ENCODE assay signal across 8 mouse cellular contexts in the genomic region with DNA sequence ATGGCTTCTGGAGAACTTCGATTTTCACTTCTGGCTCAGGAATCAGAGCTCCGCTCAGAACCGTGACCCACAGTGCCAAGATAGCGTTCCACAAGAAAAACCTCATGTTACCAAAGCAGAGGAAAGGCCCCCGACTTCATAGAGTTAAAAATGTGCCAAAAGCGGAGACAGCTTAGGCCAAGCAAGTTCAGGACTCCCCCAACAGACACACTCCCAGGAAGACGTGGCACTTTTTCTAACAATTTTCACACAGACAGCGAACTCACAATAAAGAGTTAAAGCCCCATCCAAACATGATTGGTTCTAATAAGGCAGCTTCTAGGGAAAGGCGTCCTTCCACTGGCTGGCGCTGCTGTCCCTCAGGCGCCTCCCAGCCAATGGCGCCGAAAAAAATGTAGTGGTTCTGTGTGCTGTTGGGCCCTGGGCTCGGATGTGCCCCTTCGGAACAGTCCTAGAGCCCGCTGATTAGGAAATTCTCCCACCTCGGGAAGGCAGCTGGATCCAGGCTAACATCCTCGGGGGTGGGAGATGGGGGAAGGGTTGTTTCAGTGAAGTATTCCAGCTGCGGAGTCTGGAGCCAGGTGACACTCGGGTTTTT. TPM values are rescaled to one million over a fixed set of nuclear protein-coding genes. Genes with fewer than 3 reads are reported as not detected.
DNase-seq lines count a peak whose midpoint lies in the region; ATAC-seq lines count a peak whose summit lies in the region.

No protein-coding gene starts in this region.

- DNase-seq in adrenal gland, adult (ENCODE audit: inconsistent age in 2 of 2, low spot score in 1 of 2), result peak; percentile 94 to 98
- peak; percentile 93 for DNase-seq in embryo, embryonic 10 days (ENCODE audit: low spot score)
- peak; percentile 88 for DNase-seq in gastrocnemius, postnatal 10 days
- peak; percentile 60 for DNase-seq in hindlimb bud, embryonic 11.5 days (ENCODE audit: extremely low spot score, low read depth, low spot score)
- peak; percentile 92 to 96 for DNase-seq in left cerebral cortex, adult 8-10 months (ENCODE audit: low spot score in 2 of 2)
- peak; percentile 96 for DNase-seq in right cerebral cortex, adult 18-20 months
- DNase-seq in urinary bladder, adult 2 months (ENCODE audit: low spot score), result peak; percentile 79

- peak; percentile 69 for ATAC-seq in megakaryocyte, adult 5-6 weeks (ENCODE audit: poor library complexity, severe bottlenecking)

RNA-seq across cellular contexts. Expression of gene Plekha8, which starts 1.9 kb away (rescaled TPM):
- total RNA-seq in gastrocnemius, postnatal 10 days (2021), result 1 to 10 TPM; 6.0 to 7.5 TPM
- total RNA-seq in left cerebral cortex, adult 8-10 months (2022), result 10 to 100 TPM; 10.4 to 12.9 (median 11.2) TPM
- total RNA-seq in megakaryocyte, adult 5-6 weeks (2015), result 1.4 and 1.8 TPM in 2 replicates
- 0.77 and 1.2 TPM in 2 replicates for total RNA-seq in megakaryocyte, adult 5-6 weeks (2017)
- 4.9 and 5.6 TPM in 2 replicates for polyA plus RNA-seq in urinary bladder, adult 2 months (2012; rRNA removed)

RNA-seq across cellular contexts. Expression of gene Fkbp14, which starts 4.1 kb away (rescaled TPM):
- total RNA-seq in gastrocnemius, postnatal 10 days (2021), result 10 to 100 TPM; 20.9 to 26.6 TPM
- 10 to 100 TPM in 1 of 4 experiments, 1 to 10 TPM in 3; 7.7 to 10.2 (median 8.3) TPM for total RNA-seq in left cerebral cortex, adult 8-10 months (2022)
- total RNA-seq in megakaryocyte, adult 5-6 weeks (2015), result not detected in 2 replicates
- total RNA-seq in megakaryocyte, adult 5-6 weeks (2017), result not detected in 2 replicates
- polyA plus RNA-seq in urinary bladder, adult 2 months (2012; rRNA removed), result 24.5 and 30.0 TPM in 2 replicates

RNA-seq across cellular contexts. Expression of gene Scrn1, which starts 26.7 kb away (rescaled TPM):
- 10 to 100 TPM; 14.3 to 15.9 TPM for total RNA-seq in gastrocnemius, postnatal 10 days (2021)
- total RNA-seq in left cerebral cortex, adult 8-10 months (2022), result 100 to 1,000 TPM; 158 to 168 (median 161) TPM
- not detected in 2 replicates for total RNA-seq in megakaryocyte, adult 5-6 weeks (2015)
- total RNA-seq in megakaryocyte, adult 5-6 weeks (2017), result not detected in 2 replicates
- 6.3 and 13.0 TPM in 2 replicates for polyA plus RNA-seq in urinary bladder, adult 2 months (2012; rRNA removed)

Comparison
In these comparisons a context has a peak if more than half of its experiments do, and no peak if none do; other contexts are left out.
1. Peak in every context shown above with its lines: DNase-seq and ATAC-seq.
2. RNA of gene Fkbp14, which starts 4.1 kb away (total RNA-seq): 20.9 to 26.6 TPM in gastrocnemius, postnatal 10 days and 7.7 to 10.2 TPM in left cerebral cortex, adult 8-10 months; not detected in megakaryocyte, adult 5-6 weeks; every median in the first group is over 4 times any median in the second.
3. RNA of gene Scrn1, which starts 26.7 kb away (total RNA-seq): 158 to 168 TPM in left cerebral cortex, adult 8-10 months and 14.3 to 15.9 TPM in gastrocnemius, postnatal 10 days; not detected in megakaryocyte, adult 5-6 weeks; every median in the first group is over 10 times any median in the second.